25 mouse cellular contexts compared by ENCODE assay signal in the genomic region with DNA sequence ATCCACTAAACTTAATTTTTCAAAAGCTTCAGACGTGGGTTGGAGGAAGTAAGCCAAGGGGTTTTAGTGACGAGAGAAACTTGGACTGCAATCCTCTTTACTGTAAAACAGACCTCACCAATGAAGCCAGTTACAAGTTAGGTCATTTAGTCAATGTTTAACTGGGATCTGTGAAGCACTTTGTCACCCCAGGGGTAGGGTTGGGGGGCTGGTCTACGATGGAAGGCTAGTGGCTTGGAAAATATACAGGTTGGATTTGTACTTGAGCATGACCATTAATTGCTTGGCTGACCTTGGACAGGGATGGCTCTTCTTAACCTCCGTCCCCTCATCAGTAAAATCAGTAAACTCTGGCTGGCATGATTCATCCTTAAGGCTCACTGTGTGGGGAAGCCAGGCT.
"Had no signal": no experiment of that assay in that cellular context is flagged by ENCODE, and none has a peak within 500 bp of the region (broad histone marks: within the 10 kb centered on the region; RNA-seq: fewer than 3 reads in every experiment).

No protein-coding gene starts in this region.

- H3K9me3 ChIP-seq: heart, embryonic 10.5 days; heart, embryonic 12.5 days; hindbrain, embryonic 10.5 days; hindbrain, embryonic 12.5 days; intestine, embryonic 15.5 days; limb, embryonic 10.5 days; limb, embryonic 12.5 days; liver, embryonic 13.5 days; liver, embryonic 15.5 days had no signal

- H3K4me1 ChIP-seq: heart, embryonic 10.5 days; heart, embryonic 12.5 days; hindbrain, embryonic 10.5 days; hindbrain, embryonic 12.5 days; intestine, embryonic 15.5 days; limb, embryonic 10.5 days; limb, embryonic 12.5 days; liver, embryonic 13.5 days; liver, embryonic 15.5 days had no signal

- H3K27ac ChIP-seq: gastrocnemius, adult 2 months; heart, embryonic 10.5 days; hindbrain, embryonic 10.5 days; hindbrain, embryonic 12.5 days; hindbrain, embryonic 14.5 days; intestine, embryonic 15.5 days; layer of hippocampus, adult 2 months; left cerebral cortex, adult 2 months; limb, embryonic 10.5 days; limb, embryonic 12.5 days; liver, embryonic 13.5 days; liver, embryonic 15.5 days had no signal

- DNase-seq: gastrocnemius, adult 2 months; gastrocnemius, postnatal 10 days; gastrocnemius, postnatal 25 days; heart, adult 18-20 months; heart, postnatal 10 days; heart, postnatal 4 days; kidney, adult 18-20 months; kidney, postnatal 14 days; liver; liver, embryonic 13.5 days had no signal

- H3K4me3 ChIP-seq: gastrocnemius, adult 2 months; heart, embryonic 10.5 days; heart, embryonic 12.5 days; hindbrain, embryonic 10.5 days; hindbrain, embryonic 12.5 days; intestine, embryonic 15.5 days; layer of hippocampus, adult 2 months; left cerebral cortex, adult 2 months; limb, embryonic 10.5 days; limb, embryonic 12.5 days; liver, embryonic 13.5 days; liver, embryonic 15.5 days had no signal

- H3K9ac ChIP-seq: heart, embryonic 12.5 days; hindbrain, embryonic 12.5 days; hindbrain, embryonic 14.5 days; intestine, embryonic 15.5 days; limb, embryonic 12.5 days; liver, embryonic 13.5 days; liver, embryonic 15.5 days had no signal

- H3K4me2 ChIP-seq: heart, embryonic 12.5 days; hindbrain, embryonic 12.5 days; hindbrain, embryonic 14.5 days; intestine, embryonic 15.5 days; limb, embryonic 12.5 days; liver, embryonic 11.5 days; liver, embryonic 13.5 days; liver, embryonic 15.5 days had no signal

- ATAC-seq: hindbrain, embryonic 16.5 days; inflammation-experienced regulatory T-cells, adult 6 months; intestine, embryonic 15.5 days; intestine, postnatal 0 days had no signal

- H3K27me3 ChIP-seq: heart, embryonic 12.5 days; hindbrain, embryonic 12.5 days; intestine, embryonic 15.5 days; liver, embryonic 13.5 days; liver, embryonic 15.5 days had no signal

- H3K36me3 ChIP-seq: heart, embryonic 10.5 days; heart, embryonic 12.5 days; hindbrain, embryonic 10.5 days; hindbrain, embryonic 12.5 days; intestine, embryonic 15.5 days; limb, embryonic 10.5 days; limb, embryonic 12.5 days; liver, embryonic 13.5 days; liver, embryonic 15.5 days had no signal
